Mouse (Mus musculus): Measurements from ENCODE around the gene Tymp.

The Tymp gene

GRCm38 (mm10) chr15:89373762-89374248, 3.0 kb downstream of the Tymp start, which contains the start of gene Sco2:
Gene Sco2, minus strand, starts transcription at chr15:89373846.
- DNase-seq (ENCODE audit: low spot score), result peak; percentile 86

- DNase-seq (ENCODE audit: low spot score), result peak; percentile 81
These were observed 3.6 kb downstream of the Tymp start for GRCm38 (mm10) chr15:89373027-89373761.

- no peak for DNase-seq (ENCODE audit: low spot score)
These were observed 4.3 kb downstream of the Tymp start for GRCm38 (mm10) chr15:89372536-89372935.

GRCm38 (mm10) chr15:89372068-89372467, 4.8 kb downstream of the Tymp start:
- no peak for DNase-seq (ENCODE audit: low spot score)

- no peak for DNase-seq (ENCODE audit: low spot score)
These were observed 11.7 kb downstream of the Tymp start for GRCm38 (mm10) chr15:89365141-89365551.

GRCm38 (mm10) chr15:89363051-89363450, 13.8 kb downstream of the Tymp start:
- DNase-seq (ENCODE audit: low spot score), result no peak

- DNase-seq (ENCODE audit: low spot score), result no peak
These were observed 18.1 kb downstream of the Tymp start for GRCm38 (mm10) chr15:89358784-89359183.

- peak; percentile 86 for DNase-seq (ENCODE audit: low spot score)
These were observed 20.5 kb downstream of the Tymp start for GRCm38 (mm10) chr15:89356372-89356771.

- peak; percentile 97 for DNase-seq (ENCODE audit: low spot score)
These were observed 21.3 kb downstream of the Tymp start, which contains the start of the genes Lmf2 and Ncaph2 for GRCm38 (mm10) chr15:89355241-89356187. Gene Lmf2, minus strand, starts transcription at chr15:89355659. Gene Ncaph2, plus strand, starts transcription at chr15:89355719.

GRCm38 (mm10) chr15:89354455-89354854, 22.4 kb downstream of the Tymp start:
- DNase-seq (ENCODE audit: low spot score), result no peak

- no peak for DNase-seq (ENCODE audit: low spot score)
These were observed 23.0 kb downstream of the Tymp start for GRCm38 (mm10) chr15:89353837-89354236.

- no peak for DNase-seq (ENCODE audit: low spot score)
These were observed 24.0 kb downstream of the Tymp start for GRCm38 (mm10) chr15:89352795-89353194.

- no peak for DNase-seq (ENCODE audit: low spot score)
These were observed 24.8 kb downstream of the Tymp start for GRCm38 (mm10) chr15:89352054-89352453.

- no peak for DNase-seq (ENCODE audit: low spot score)
These were observed 25.5 kb downstream of the Tymp start for GRCm38 (mm10) chr15:89351302-89351701.

- no peak for DNase-seq (ENCODE audit: low spot score)
These were observed 26.4 kb downstream of the Tymp start for GRCm38 (mm10) chr15:89350447-89350846.

- DNase-seq (ENCODE audit: low spot score), result no peak
These were observed 33.5 kb downstream of the Tymp start for GRCm38 (mm10) chr15:89343325-89343724.

GRCm38 (mm10) chr15:89341678-89342077, 35.2 kb downstream of the Tymp start:
- DNase-seq (ENCODE audit: low spot score), result no peak

- no peak for DNase-seq (ENCODE audit: low spot score)
These were observed 36.7 kb downstream of the Tymp start for GRCm38 (mm10) chr15:89340136-89340535.

GRCm38 (mm10) chr15:89339696-89340095, 37.1 kb downstream of the Tymp start:
- no peak for DNase-seq (ENCODE audit: low spot score)

- DNase-seq (ENCODE audit: low spot score), result no peak
These were observed 40.4 kb downstream of the Tymp start for GRCm38 (mm10) chr15:89336422-89336821.

- no peak for DNase-seq (ENCODE audit: low spot score)
These were observed 41.9 kb downstream of the Tymp start for GRCm38 (mm10) chr15:89334774-89335537.

- DNase-seq (ENCODE audit: low spot score), result no peak
These were observed 42.6 kb downstream of the Tymp start, which contains the start of gene Miox for GRCm38 (mm10) chr15:89334271-89334670. Gene Miox, plus strand, starts transcription at chr15:89334398.
